Mouse (Mus musculus): Measurements from ENCODE around the gene Lonp2. TPM values are rescaled to one million over a fixed set of nuclear protein-coding genes. Genes with fewer than 3 reads are reported as not detected.

Lonp2 gene
- polyA plus RNA-seq (2016; fragmentation: Nextera tagmentation; extraction: Ambion mirVana), result 52.0 and 65.5 TPM in 2 replicates

DNA sequence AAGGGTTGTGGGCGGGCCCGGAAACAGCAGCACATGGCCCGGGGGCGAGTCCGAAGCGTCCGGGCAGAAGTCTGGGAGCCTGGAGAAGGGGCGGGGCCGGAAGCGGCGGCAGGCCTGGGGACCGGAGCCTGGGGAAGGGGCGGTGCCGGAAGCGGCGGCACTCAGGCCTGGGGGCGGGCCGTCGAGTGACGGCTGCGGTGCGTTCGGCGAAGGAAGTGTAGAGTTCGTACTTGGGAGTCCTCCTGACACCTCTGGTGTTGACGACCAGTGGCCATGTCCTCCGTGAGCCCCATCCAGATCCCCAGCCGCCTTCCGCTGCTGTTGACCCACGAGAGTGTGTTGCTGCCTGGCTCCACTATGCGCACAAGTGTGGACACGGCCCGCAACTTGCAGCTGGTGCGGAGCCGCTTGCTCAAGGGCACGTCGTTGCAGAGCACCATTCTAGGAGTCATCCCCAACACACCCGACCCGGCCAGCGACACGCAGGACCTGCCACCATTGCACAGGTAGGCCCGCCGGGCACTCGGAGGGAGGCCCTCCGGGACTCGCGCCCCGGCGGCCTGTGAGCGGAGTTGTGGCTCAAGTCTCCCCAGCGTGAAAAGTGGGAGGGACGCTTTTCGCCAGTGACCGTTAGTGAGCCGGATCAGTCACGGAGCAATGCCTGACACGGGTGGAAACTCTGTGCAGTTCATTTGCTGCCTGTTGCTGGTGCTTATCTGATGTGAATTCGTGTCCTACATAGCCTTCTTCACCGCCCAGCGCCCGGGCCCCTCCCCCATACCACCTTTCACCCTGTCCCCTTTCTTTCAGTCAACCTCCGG is at the start of gene Lonp2:
TSS of gene Lonp2 (plus strand) at position 133 of the 821 bp plus-strand sequence.
- under 1% methylated on average over 61 of the region's 62 CpGs for WGBS
- peak within 1 kb of the TSS; percentile 87 for H3K27ac ChIP-seq (replicated peaks)
- no peaks in the 10 kb centered on the region for H3K36me3 ChIP-seq

GRCm38 (mm10) chr8:86577547-86577946 is 46.3 kb upstream of the Lonp2 start:
- Histone ChIP-seq H3K4me3 (no peak overlapping the region), H3K27ac (replicated peaks) (no peak overlapping the region), H3K4me1 (no peaks in the 10 kb centered on the region), H3K27me3 (ENCODE audit: low read depth, poor library complexity, severe bottlenecking) (no peaks in the 10 kb centered on the region), H3K36me3 (no peaks in the 10 kb centered on the region), H3K9me3 (replicated peaks) (no peaks in the 10 kb centered on the region)
- WGBS, result 90% methylated on average over 8 of the region's 8 CpGs
- no peak for DNase-seq (ENCODE audit: low spot score)

More for the DNA sequence above, at the start of gene Lonp2:
- peaks cover 18% of the 10 kb centered on the region for H3K4me1 ChIP-seq
- H3K4me3 ChIP-seq, result peak within 1 kb of the TSS; percentile 92
- H3K9me3 ChIP-seq (replicated peaks), result no peaks in the 10 kb centered on the region
- DNase-seq (ENCODE audit: low spot score), result peak; percentile 99
- no peaks in the 10 kb centered on the region for H3K27me3 ChIP-seq (ENCODE audit: low read depth, poor library complexity, severe bottlenecking)

GRCm38 (mm10) chr8:86578076-86578475 is 45.8 kb upstream of the Lonp2 start:
- Histone ChIP-seq H3K36me3 (no peaks in the 10 kb centered on the region), H3K27ac (replicated peaks) (no peak overlapping the region), H3K4me3 (no peak overlapping the region), H3K4me1 (no peaks in the 10 kb centered on the region), H3K9me3 (replicated peaks) (no peaks in the 10 kb centered on the region), H3K27me3 (ENCODE audit: low read depth, poor library complexity, severe bottlenecking) (no peaks in the 10 kb centered on the region)
- DNase-seq (ENCODE audit: low spot score), result no peak
- 64% methylated on average over 9 of the region's 9 CpGs for WGBS

DNA sequence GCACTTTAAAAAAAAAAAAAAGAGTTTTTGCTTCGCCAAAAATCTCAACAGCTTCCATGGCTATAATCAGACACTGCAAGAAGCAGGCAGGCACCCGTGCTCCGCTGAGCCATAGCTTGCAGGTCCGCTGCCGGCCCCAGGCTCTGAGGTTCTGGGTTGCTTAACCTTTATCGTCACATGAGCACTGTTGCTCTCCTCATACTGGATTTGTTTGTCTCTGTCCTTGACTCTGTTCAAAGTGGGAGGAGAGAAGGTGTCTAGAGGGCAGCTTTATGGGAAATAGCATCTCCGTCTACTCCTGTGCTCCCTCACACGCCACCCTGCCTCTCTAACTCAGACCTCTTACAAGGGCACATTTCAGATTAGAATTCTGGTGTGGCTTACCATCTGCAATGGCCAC is 45.1 kb upstream of the Lonp2 start:
- Histone ChIP-seq H3K27ac (replicated peaks) (no peak overlapping the region), H3K4me1 (no peaks in the 10 kb centered on the region), H3K27me3 (ENCODE audit: low read depth, poor library complexity, severe bottlenecking) (no peaks in the 10 kb centered on the region), H3K36me3 (no peaks in the 10 kb centered on the region), H3K4me3 (no peak overlapping the region), H3K9me3 (replicated peaks) (no peaks in the 10 kb centered on the region)
- DNase-seq (ENCODE audit: low spot score), result no peak
- 87% methylated on average over 8 of the region's 8 CpGs for whole genome bisulfite sequencing

GRCm38 (mm10) chr8:86580458-86580857 is 43.4 kb upstream of the Lonp2 start, which contains the start of gene Abcc12:
Abcc12 (minus strand) TSS chr8:86580686.
- Histone ChIP-seq H3K4me3 (no peak within 1 kb of the TSS), H3K27me3 (ENCODE audit: low read depth, poor library complexity, severe bottlenecking) (peaks cover 3% of the 10 kb centered on the region; the same call in 1 of the 2 replicates), H3K4me1 (no peaks in the 10 kb centered on the region), H3K9me3 (replicated peaks) (no peaks in the 10 kb centered on the region), H3K36me3 (no peaks in the 10 kb centered on the region), H3K27ac (replicated peaks) (no peak within 1 kb of the TSS)
- no peak for DNase-seq (ENCODE audit: low spot score)

DNA sequence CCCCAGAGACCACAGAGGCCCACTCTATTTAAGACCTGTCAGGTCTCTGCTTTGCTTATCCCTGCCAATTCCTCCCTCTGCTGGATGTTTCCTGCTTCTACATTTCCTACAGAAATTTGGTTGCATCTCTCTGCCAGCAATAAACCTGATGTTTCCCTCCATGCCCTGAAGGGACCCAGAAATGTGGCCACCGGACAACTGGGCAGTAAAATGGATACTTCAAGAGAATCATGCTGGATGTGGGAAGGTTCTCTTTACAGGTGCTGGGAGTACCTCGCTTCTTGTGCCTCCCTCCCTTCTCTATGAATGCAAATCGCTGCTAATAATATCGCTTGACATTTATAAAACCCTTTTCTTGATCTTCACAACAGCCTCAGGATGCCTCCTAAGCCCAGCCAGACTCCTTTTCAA is 41.9 kb upstream of the Lonp2 start:
- H3K27me3 ChIP-seq (ENCODE audit: low read depth, poor library complexity, severe bottlenecking), result peaks cover 3% of the 10 kb centered on the region; the same call in 1 of the 2 replicates
- H3K4me1 ChIP-seq, result no peaks in the 10 kb centered on the region
- H3K36me3 ChIP-seq, result no peaks in the 10 kb centered on the region
- H3K4me3 ChIP-seq, result no peak overlapping the region
- 90% methylated on average over 4 of the region's 4 CpGs for WGBS
- no peaks in the 10 kb centered on the region for H3K9me3 ChIP-seq (replicated peaks)
- no peak overlapping the region for H3K27ac ChIP-seq (replicated peaks)
- no peak for DNase-seq (ENCODE audit: low spot score)

- peak overlapping the region; percentile 52 for H3K4me3 ChIP-seq
- peaks cover 3% of the 10 kb centered on the region; the same call in 1 of the 2 replicates for H3K27me3 ChIP-seq (ENCODE audit: low read depth, poor library complexity, severe bottlenecking)
- peak; percentile 83 for DNase-seq (ENCODE audit: low spot score)
- no peaks in the 10 kb centered on the region for H3K36me3 ChIP-seq
- H3K27ac ChIP-seq (replicated peaks), result 0 out of 2 replicates have a peak overlapping the region, but pooled peaks have one; percentile 23
- 7% methylated on average over 11 of the region's 11 CpGs for WGBS
- H3K4me1 ChIP-seq, result no peaks in the 10 kb centered on the region
- H3K9me3 ChIP-seq (replicated peaks), result no peaks in the 10 kb centered on the region
These were observed 38.7 kb upstream of the Lonp2 start for GRCm38 (mm10) chr8:86585118-86585517.

GRCm38 (mm10) chr8:86585532-86585931 is 38.3 kb upstream of the Lonp2 start:
- Histone ChIP-seq H3K27me3 (ENCODE audit: low read depth, poor library complexity, severe bottlenecking) (peaks cover 3% of the 10 kb centered on the region; the same call in 1 of the 2 replicates), H3K9me3 (replicated peaks) (no peaks in the 10 kb centered on the region), H3K27ac (replicated peaks) (peak overlapping the region; percentile 70), H3K4me3 (peak overlapping the region; percentile 52), H3K36me3 (no peaks in the 10 kb centered on the region), H3K4me1 (no peaks in the 10 kb centered on the region)
- under 1% methylated on average over 16 of the region's 16 CpGs for WGBS
- peak; percentile 81 for DNase-seq (ENCODE audit: low spot score)

DNA sequence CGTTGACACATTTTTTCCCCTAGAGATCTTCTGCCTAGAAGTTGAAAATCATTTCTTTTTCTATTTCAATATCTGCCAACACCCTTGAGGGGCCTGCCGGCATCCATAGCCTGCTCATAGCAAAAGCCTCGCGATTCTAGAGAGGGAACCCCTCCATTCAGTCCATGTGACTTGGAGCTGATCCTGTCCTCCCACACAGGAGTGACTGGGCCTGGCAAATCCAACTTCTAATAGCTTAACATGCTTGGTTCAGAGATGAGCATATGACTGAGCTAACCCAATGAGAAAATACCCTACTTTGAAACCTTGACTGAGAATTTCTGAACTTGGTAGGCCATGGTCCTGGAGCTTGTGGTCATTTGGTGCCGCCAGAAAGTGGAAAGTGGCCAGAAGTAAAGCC is 37.8 kb upstream of the Lonp2 start:
- 48% methylated on average over 5 of the region's 5 CpGs for WGBS
- Histone ChIP-seq H3K36me3 (no peaks in the 10 kb centered on the region), H3K4me1 (no peaks in the 10 kb centered on the region), H3K27me3 (ENCODE audit: low read depth, poor library complexity, severe bottlenecking) (peaks cover 3% of the 10 kb centered on the region; the same call in 1 of the 2 replicates), H3K4me3 (no peak overlapping the region), H3K27ac (replicated peaks) (no peak overlapping the region), H3K9me3 (replicated peaks) (no peaks in the 10 kb centered on the region)
- no peak for DNase-seq (ENCODE audit: low spot score)

GRCm38 (mm10) chr8:86586642-86587041 is 37.2 kb upstream of the Lonp2 start:
- WGBS, result 60% methylated on average over 6 of the region's 6 CpGs
- Histone ChIP-seq H3K27ac (replicated peaks) (no peak overlapping the region), H3K4me3 (no peak overlapping the region), H3K9me3 (replicated peaks) (no peaks in the 10 kb centered on the region), H3K4me1 (no peaks in the 10 kb centered on the region), H3K36me3 (no peaks in the 10 kb centered on the region), H3K27me3 (ENCODE audit: low read depth, poor library complexity, severe bottlenecking) (peaks cover 3% of the 10 kb centered on the region; the same call in 1 of the 2 replicates)
- no peak for DNase-seq (ENCODE audit: low spot score)

GRCm38 (mm10) chr8:86588338-86588737 is 35.5 kb upstream of the Lonp2 start:
- H3K27ac ChIP-seq (replicated peaks), result no peak overlapping the region
- no peak for DNase-seq (ENCODE audit: low spot score)
- H3K9me3 ChIP-seq (replicated peaks), result no peaks in the 10 kb centered on the region
- peaks cover under 1% of the 10 kb centered on the region; the same call in 1 of the 2 replicates for H3K4me1 ChIP-seq
- WGBS, result 93% methylated on average over 5 of the region's 5 CpGs
- no peak overlapping the region for H3K4me3 ChIP-seq
- peaks cover 3% of the 10 kb centered on the region; the same call in 1 of the 2 replicates for H3K27me3 ChIP-seq (ENCODE audit: low read depth, poor library complexity, severe bottlenecking)
- H3K36me3 ChIP-seq, result no peaks in the 10 kb centered on the region

GRCm38 (mm10) chr8:86593099-86593498 is 30.7 kb upstream of the Lonp2 start:
- no peak for DNase-seq (ENCODE audit: low spot score)
- H3K36me3 ChIP-seq, result no peaks in the 10 kb centered on the region
- no peaks in the 10 kb centered on the region for H3K27me3 ChIP-seq (ENCODE audit: low read depth, poor library complexity, severe bottlenecking)
- H3K4me3 ChIP-seq, result no peak overlapping the region
- no peaks in the 10 kb centered on the region for H3K9me3 ChIP-seq (replicated peaks)
- 76% methylated on average over 10 of the region's 10 CpGs for WGBS
- no peak overlapping the region for H3K27ac ChIP-seq (replicated peaks)
- H3K4me1 ChIP-seq, result peaks cover 3% of the 10 kb centered on the region; the same call in 1 of the 2 replicates

- DNase-seq (ENCODE audit: low spot score), result no peak
- H3K27ac ChIP-seq (replicated peaks), result no peak overlapping the region
- H3K27me3 ChIP-seq (ENCODE audit: low read depth, poor library complexity, severe bottlenecking), result no peaks in the 10 kb centered on the region
- H3K9me3 ChIP-seq (replicated peaks), result no peaks in the 10 kb centered on the region
- H3K4me1 ChIP-seq, result peaks cover 3% of the 10 kb centered on the region; the same call in 1 of the 2 replicates
- no peak overlapping the region for H3K4me3 ChIP-seq
- no peaks in the 10 kb centered on the region for H3K36me3 ChIP-seq
- WGBS, result 84% methylated on average over 3 of the region's 3 CpGs
These were observed 29.6 kb upstream of the Lonp2 start for GRCm38 (mm10) chr8:86594159-86594796.

Data from midbrain, embryonic 10.5 days (tissue).